Mouse (Mus musculus): Measurements from ENCODE around the gene Bmpr1a. TPM values are rescaled to one million over a fixed set of nuclear protein-coding genes. Genes with fewer than 3 reads are reported as not detected.
"Not testable (repeated sequence)": the region's sequence is repeated elsewhere in the genome, so short reads cannot be mapped to it uniquely, and the experiment has no call there.

The Bmpr1a gene
- polyA plus RNA-seq, 1 experiment from 2014 or later: 37.4 TPM

DNA sequence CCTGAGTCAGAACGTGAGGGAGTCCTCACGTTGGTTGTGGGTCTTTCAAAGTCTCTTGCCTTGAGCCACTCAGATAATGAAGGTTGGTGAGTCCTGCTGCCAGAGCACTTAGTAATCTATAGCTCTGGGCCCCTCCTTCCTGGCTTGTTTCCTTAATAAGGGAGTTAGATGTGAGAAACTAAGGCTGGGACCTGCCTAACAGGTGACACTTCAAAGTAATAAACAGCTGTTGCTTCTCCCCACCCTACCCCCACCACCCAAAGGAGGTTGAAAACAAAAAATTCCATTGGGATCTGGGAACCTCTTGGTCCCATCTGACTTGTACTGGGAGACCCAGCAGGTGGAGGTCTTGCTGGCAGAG lies 138.0 kb downstream of the Bmpr1a start:
- Histone ChIP-seq H3K36me3 (no peaks in the 10 kb centered on the region), H3K9ac (no peak overlapping the region), H3K27me3 (replicated peaks) (peaks cover 14% of the 10 kb centered on the region; the same call in 1 of the 2 replicates), H3K9me3 (no peaks in the 10 kb centered on the region), H3K4me3 (no peak overlapping the region), H3K4me1 (peaks cover 15% of the 10 kb centered on the region), H3K4me2 (no peak overlapping the region), H3K27ac (replicated peaks) (no peak overlapping the region)
- WGBS: 73% methylated on average over 2 of the region's 2 CpGs
- no peak for ATAC-seq (ENCODE audit: extremely low read depth, insufficient number of reproducible peaks, low FRiP score, low TSS enrichment)

DNA sequence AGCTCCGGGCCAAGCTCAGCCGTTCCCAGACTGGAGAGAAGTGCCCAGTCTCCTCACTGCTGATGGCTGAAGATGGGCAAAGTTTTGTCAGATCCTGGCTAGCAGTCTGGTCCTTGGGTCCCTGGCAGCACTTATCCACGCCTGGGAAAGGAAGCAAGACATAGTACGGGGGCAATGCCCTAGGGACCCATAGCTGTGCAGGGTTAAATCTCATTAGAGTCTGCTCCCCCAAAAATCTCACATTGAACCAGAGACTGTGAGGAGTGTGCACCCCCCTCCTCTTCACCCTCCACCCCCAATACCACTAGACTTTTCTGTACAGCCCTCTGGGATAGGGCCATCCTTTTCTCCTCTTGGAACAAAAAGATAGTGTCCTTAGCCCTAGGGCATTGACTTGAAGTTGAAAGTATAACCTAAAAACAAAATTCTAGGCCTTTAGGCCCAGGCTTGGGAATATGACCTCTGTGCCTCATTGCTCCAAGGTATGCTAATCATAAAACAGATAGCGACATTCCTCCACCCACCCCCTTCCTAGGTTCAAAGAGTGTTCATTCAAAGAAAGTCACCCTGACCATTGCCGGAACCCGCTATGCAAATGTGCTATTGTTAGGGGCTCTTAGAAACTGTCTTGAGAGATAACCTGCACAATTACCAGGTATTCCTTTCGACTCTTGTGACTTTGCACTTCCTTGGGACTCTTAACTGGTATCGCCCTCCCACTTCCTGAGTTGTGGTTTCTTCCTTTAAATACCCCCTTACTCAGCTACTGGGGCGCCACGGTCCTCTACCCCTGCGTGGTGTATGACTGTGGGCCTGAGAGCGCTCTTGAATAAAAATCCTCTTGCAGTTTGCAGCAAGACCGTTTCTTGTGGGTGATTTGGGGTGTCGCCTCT lies 138.6 kb downstream of the Bmpr1a start:
- Histone ChIP-seq H3K4me2 (peak overlapping the region; percentile 94), H3K27me3 (replicated peaks) (peaks cover 14% of the 10 kb centered on the region; the same call in 1 of the 2 replicates), H3K4me1 (peaks cover 15% of the 10 kb centered on the region), H3K4me3 (peak overlapping the region; percentile 55), H3K9ac (peak overlapping the region; percentile 75)
- WGBS: 73% methylated on average over 15 of the region's 15 CpGs
- H3K36me3 ChIP-seq; H3K9me3 ChIP-seq; ATAC-seq (ENCODE audit: extremely low read depth, insufficient number of reproducible peaks, low FRiP score, low TSS enrichment); H3K27ac ChIP-seq (replicated peaks): not testable (repeated sequence)

DNA sequence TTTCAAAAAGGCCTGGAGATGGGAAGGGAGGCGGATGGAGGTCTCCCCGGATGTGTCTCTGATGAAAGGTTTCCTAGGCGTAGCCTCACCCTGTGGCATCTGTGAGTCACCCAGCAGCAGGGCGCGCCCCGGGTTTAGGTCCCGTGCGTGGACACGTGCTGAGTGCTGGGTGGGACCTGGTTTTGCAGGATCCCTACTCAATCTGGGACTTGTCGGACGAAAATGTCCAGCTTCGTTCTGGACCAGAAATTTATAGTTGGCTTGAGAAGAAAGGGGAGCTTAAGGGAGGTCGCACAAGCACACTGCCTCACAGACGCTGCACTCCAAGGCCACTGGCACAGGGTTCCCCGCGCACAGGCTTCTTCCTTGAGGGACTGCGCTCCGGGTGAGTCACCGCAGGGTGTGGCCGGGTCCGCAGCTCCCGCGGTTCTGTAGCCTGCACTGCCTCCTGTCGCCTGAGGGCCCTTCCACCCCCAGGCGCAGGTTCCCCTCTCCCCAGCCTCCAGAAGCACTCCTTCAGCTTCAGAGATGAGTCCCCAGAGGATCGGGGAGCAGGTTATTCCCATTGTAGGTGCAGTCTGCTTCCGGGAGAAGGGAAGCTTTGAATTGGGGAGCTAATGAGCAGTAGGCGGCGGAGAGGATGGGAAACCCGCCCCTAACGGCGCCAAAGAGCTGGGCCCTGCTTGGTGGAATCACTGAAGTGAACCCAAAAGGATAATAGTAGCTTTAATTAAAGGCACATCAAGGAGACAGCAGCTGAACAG lies 139.5 kb downstream of the Bmpr1a start:
- Histone ChIP-seq H3K4me1 (peaks cover 15% of the 10 kb centered on the region), H3K36me3 (no peaks in the 10 kb centered on the region), H3K4me2 (peak overlapping the region; percentile 94), H3K9me3 (no peaks in the 10 kb centered on the region), H3K27ac (replicated peaks) (no peak overlapping the region), H3K4me3 (peak overlapping the region; percentile 55), H3K27me3 (replicated peaks) (peaks cover 14% of the 10 kb centered on the region; the same call in 1 of the 2 replicates), H3K9ac (peak overlapping the region; percentile 75)
- ATAC-seq (ENCODE audit: extremely low read depth, insufficient number of reproducible peaks, low FRiP score, low TSS enrichment): peak; percentile 61; the same call in 1 of the 2 replicates
- WGBS: 2% methylated on average over 32 of the region's 32 CpGs

DNA sequence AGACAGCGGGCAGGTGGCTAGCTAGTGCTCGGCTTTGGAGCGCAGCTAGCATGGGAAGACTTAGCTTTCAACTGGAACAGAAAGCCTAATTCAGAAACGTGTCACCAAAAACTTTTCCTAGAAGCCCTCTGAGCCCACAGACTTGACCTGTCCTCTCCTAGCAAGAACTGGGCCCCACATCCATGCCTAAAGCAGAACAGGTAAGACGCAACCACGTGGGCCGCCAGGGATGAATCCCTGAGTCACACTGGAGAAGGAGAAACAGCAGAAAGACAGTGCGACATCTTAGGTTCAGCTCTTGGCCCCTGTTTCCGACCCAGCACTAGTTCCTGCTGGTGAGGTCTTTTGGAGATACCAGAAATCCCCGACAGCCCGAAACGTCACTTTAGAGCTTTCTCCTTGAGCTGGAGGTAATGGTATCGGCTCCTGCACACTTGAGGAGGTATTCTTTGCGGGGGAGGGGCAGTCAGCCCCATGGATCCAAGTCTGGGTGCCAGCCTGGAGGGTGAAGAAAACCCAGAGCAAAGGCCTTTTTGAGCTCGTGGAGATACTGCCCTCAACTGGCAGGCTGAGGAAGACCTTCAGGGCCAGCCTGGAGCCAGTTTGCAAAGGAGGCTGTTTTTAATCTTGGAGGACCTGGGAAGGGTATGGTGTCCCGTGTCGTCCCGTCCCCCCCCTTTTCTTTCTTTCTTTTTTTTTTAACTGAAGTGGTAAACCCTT lies 140.3 kb downstream of the Bmpr1a start:
- Histone ChIP-seq H3K4me1 (peaks cover 15% of the 10 kb centered on the region), H3K4me3 (peak overlapping the region; percentile 55), H3K36me3 (no peaks in the 10 kb centered on the region), H3K4me2 (peak overlapping the region; percentile 94), H3K9ac (peak overlapping the region; percentile 75), H3K9me3 (no peaks in the 10 kb centered on the region), H3K27me3 (replicated peaks) (peaks cover 14% of the 10 kb centered on the region; the same call in 1 of the 2 replicates), H3K27ac (replicated peaks) (no peak overlapping the region)
- WGBS: 28% methylated on average over 18 of the region's 18 CpGs
- no peak for ATAC-seq (ENCODE audit: extremely low read depth, insufficient number of reproducible peaks, low FRiP score, low TSS enrichment)

DNA sequence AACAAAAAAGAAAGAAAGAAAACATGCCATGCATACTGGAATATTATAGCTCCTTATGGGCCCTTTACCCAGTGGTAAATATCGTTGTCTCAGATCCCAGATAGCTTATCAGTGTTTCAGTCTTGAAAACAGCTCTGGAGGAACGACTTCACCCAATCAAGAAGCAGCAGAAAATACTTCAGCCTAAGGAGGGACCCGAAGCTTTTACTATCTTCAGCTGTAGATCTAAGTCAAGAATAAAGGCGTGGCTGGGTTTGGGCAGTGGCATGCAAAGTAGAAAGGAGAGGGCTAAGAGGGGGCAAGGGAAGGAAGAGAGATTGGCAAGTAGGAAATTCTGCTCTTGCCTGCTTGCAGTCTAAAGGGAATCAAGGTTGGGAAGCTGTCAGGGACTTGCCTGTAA lies 141.0 kb downstream of the Bmpr1a start:
- no peak for ATAC-seq (ENCODE audit: extremely low read depth, insufficient number of reproducible peaks, low FRiP score, low TSS enrichment)
- Histone ChIP-seq H3K9ac (no peak overlapping the region), H3K4me3 (no peak overlapping the region), H3K4me2 (no peak overlapping the region), H3K27me3 (replicated peaks) (peaks cover 14% of the 10 kb centered on the region; the same call in 1 of the 2 replicates), H3K27ac (replicated peaks) (no peak overlapping the region), H3K9me3 (no peaks in the 10 kb centered on the region), H3K4me1 (peaks cover 15% of the 10 kb centered on the region), H3K36me3 (no peaks in the 10 kb centered on the region)
- WGBS: 42% methylated on average over 4 of the region's 4 CpGs

Other genes with a start within 250 kb of the Bmpr1a start
- gene Shld2, start 192.8 kb downstream of the Bmpr1a start, polyA plus RNA-seq (2015; fragmentation: Nextera tagmentation; extraction: Ambion mirVana): 5.9 and 7.3 TPM in 2 replicates
- 56.0 and 56.9 TPM in 2 replicates for gene Glud1, start 192.6 kb downstream of the Bmpr1a start, polyA plus RNA-seq (2015; fragmentation: Nextera tagmentation; extraction: Ambion mirVana)
- gene Fam25c, start 147.9 kb downstream of the Bmpr1a start, polyA plus RNA-seq (2015; fragmentation: Nextera tagmentation; extraction: Ambion mirVana): not detected in 2 replicates
- 2.9 and 3.2 TPM in 2 replicates for gene Sncg, start 128.6 kb downstream of the Bmpr1a start, polyA plus RNA-seq (2015; fragmentation: Nextera tagmentation; extraction: Ambion mirVana)
- 29.2 and 30.8 TPM in 2 replicates for gene Mmrn2, start 127.9 kb downstream of the Bmpr1a start, polyA plus RNA-seq (2015; fragmentation: Nextera tagmentation; extraction: Ambion mirVana)
- gene 9230112D13Rik, start 19.5 kb upstream of the Bmpr1a start, polyA plus RNA-seq (2015; fragmentation: Nextera tagmentation; extraction: Ambion mirVana): not detected in 2 replicates
- 226 and 249 TPM in 2 replicates for gene Ldb3, start 85.3 kb upstream of the Bmpr1a start, polyA plus RNA-seq (2015; fragmentation: Nextera tagmentation; extraction: Ambion mirVana)
- 4.8 and 5.8 TPM in 2 replicates for gene Opn4, start 96.8 kb upstream of the Bmpr1a start, polyA plus RNA-seq (2015; fragmentation: Nextera tagmentation; extraction: Ambion mirVana)
- gene Wapl, start 170.6 kb upstream of the Bmpr1a start, polyA plus RNA-seq (2015; fragmentation: Nextera tagmentation; extraction: Ambion mirVana): 15.5 and 16.4 TPM in 2 replicates